Mouse (Mus musculus) heart, embryonic 13.5 days (tissue): ENCODE results near the gene Mrpl43. TPM values are rescaled to one million over a fixed set of nuclear protein-coding genes. Genes with fewer than 3 reads are reported as not detected.

ENCODE experiments used
- ATAC-seq: fragments of 200-750 bp; cut with Nextera tagmentation; 2 replicates; pipeline ENCODE4 v1.8.0; 2017; ENCODE audit warnings: moderate TSS enrichment; ENCODE audit not compliant: insufficient number of reproducible peaks, low FRiP score, low TSS enrichment; ENCODE audit errors: extremely low read depth
- H3K27ac ChIP-seq: fragments of 300-500 bp; sonication (generic); replicated peaks from 2 replicates; pipeline ENCODE4 v1.5.1; 2015; ENCODE audit warnings: moderate library complexity, mild to moderate bottlenecking, inconsistent platforms
- H3K27me3 ChIP-seq: fragments of 300-500 bp; sonication (generic); replicated peaks from 2 replicates; pipeline ENCODE4 v1.6.1; 2015; ENCODE audit warnings: mild to moderate bottlenecking, inconsistent platforms
- H3K36me3 ChIP-seq: fragments of 300-500 bp; sonication (generic); 2 replicates; pipeline ENCODE4 v1.6.1; 2015; ENCODE audit warnings: mild to moderate bottlenecking, inconsistent platforms
- H3K4me1 ChIP-seq: fragments of 300-500 bp; sonication (generic); 2 replicates; pipeline ENCODE4 v1.6.1; 2015; ENCODE audit warnings: inconsistent platforms
- H3K4me2 ChIP-seq: fragments of 300-500 bp; sonication (generic); 2 replicates; pipeline ENCODE4 v1.6.1; 2015; ENCODE audit warnings: inconsistent platforms, mild to moderate bottlenecking, moderate library complexity
- H3K4me3 ChIP-seq: fragments of 300-500 bp; sonication (generic); 2 replicates; pipeline ENCODE4 v1.5.1; 2015; ENCODE audit warnings: moderate library complexity, mild to moderate bottlenecking, inconsistent platforms
- H3K9ac ChIP-seq: fragments of 300-500 bp; sonication (generic); 2 replicates; pipeline ENCODE4 v1.6.1; 2015; ENCODE audit warnings: inconsistent platforms, mild to moderate bottlenecking, moderate library complexity
- H3K9me3 ChIP-seq: fragments of 300-500 bp; sonication (generic); 2 replicates; pipeline ENCODE4 v1.6.1; 2016; ENCODE audit warnings: inconsistent platforms
- WGBS: fragments of 180-500 bp; shearing (Covaris S2); methylation state at CpG from one replicate; pipeline ENCODE4 v1.1.7; 2015; ENCODE audit warnings: mixed read lengths; 5-methylcytosine and 5-hydroxymethylcytosine counted together
- polyA plus RNA-seq: library from polyadenylated mRNA; unstranded; fragments of >200 nt; fragmentation: Nextera tagmentation; extraction: Ambion mirVana; gene quantifications from 2 replicates; pipeline ENCODE4 v1.2.1, GENCODE M21; 2015

Gene Mrpl43
- polyA plus RNA-seq, 1 experiment from 2014 or later: 55.9 TPM

- Histone ChIP-seq H3K9me3 (no peaks in the 10 kb centered on the region), H3K27me3 (no peaks in the 10 kb centered on the region), H3K27ac (no peak overlapping the region), H3K9ac (no peak overlapping the region), H3K4me3 (no peak overlapping the region), H3K36me3 (peaks cover 59% of the 10 kb centered on the region), H3K4me2 (no peak overlapping the region), H3K4me1 (peaks cover 35% of the 10 kb centered on the region)
- 87% methylated on average over 6 of the region's 6 CpGs for WGBS
- ATAC-seq: no peak
Observed at GRCm38 (mm10) chr19:45027848-45028247, 21.6 kb upstream of the Mrpl43 start.

GRCm38 (mm10) chr19:45026958-45027670 is 20.9 kb upstream of the Mrpl43 start:
- H3K4me3 ChIP-seq: no peak overlapping the region
- WGBS: 71% methylated on average over 6 of the region's 6 CpGs
- H3K9ac ChIP-seq: no peak overlapping the region
- peaks cover 66% of the 10 kb centered on the region for H3K36me3 ChIP-seq
- H3K9me3 ChIP-seq: no peaks in the 10 kb centered on the region
- peaks cover 31% of the 10 kb centered on the region for H3K4me1 ChIP-seq
- H3K27ac ChIP-seq: no peak overlapping the region
- H3K27me3 ChIP-seq: no peaks in the 10 kb centered on the region
- no peak overlapping the region for H3K4me2 ChIP-seq
- ATAC-seq: no peak

GRCm38 (mm10) chr19:45025937-45026568 is 19.8 kb upstream of the Mrpl43 start:
- no peak overlapping the region for H3K27ac ChIP-seq
- peaks cover 32% of the 10 kb centered on the region for H3K4me1 ChIP-seq
- no peak for ATAC-seq
- no peak overlapping the region for H3K4me3 ChIP-seq
- H3K9ac ChIP-seq: no peak overlapping the region
- H3K9me3 ChIP-seq: no peaks in the 10 kb centered on the region
- no peaks in the 10 kb centered on the region for H3K27me3 ChIP-seq
- no peak overlapping the region for H3K4me2 ChIP-seq
- peaks cover 76% of the 10 kb centered on the region for H3K36me3 ChIP-seq
- 90% methylated on average over 37 of the region's 37 CpGs for WGBS

- peaks cover 33% of the 10 kb centered on the region for H3K4me1 ChIP-seq
- 88% methylated on average over 20 of the region's 20 CpGs for WGBS
- no peak for ATAC-seq
- no peak overlapping the region for H3K4me3 ChIP-seq
- H3K4me2 ChIP-seq: no peak overlapping the region
- no peaks in the 10 kb centered on the region for H3K9me3 ChIP-seq
- peaks cover 85% of the 10 kb centered on the region for H3K36me3 ChIP-seq
- no peak overlapping the region for H3K9ac ChIP-seq
- H3K27ac ChIP-seq: no peak overlapping the region
- H3K27me3 ChIP-seq: no peaks in the 10 kb centered on the region
Observed at GRCm38 (mm10) chr19:45024775-45025174, 18.5 kb upstream of the Mrpl43 start.

- Histone ChIP-seq H3K4me2 (no peak overlapping the region), H3K27ac (no peak overlapping the region), H3K9ac (no peak overlapping the region), H3K4me3 (no peak overlapping the region), H3K27me3 (no peaks in the 10 kb centered on the region), H3K36me3 (peaks cover 87% of the 10 kb centered on the region), H3K4me1 (peaks cover 41% of the 10 kb centered on the region), H3K9me3 (no peaks in the 10 kb centered on the region)
- ATAC-seq: no peak
- WGBS: 76% methylated on average over 11 of the region's 11 CpGs
Observed at GRCm38 (mm10) chr19:45023993-45024392, 17.8 kb upstream of the Mrpl43 start.

- no peak for ATAC-seq
- H3K4me2 ChIP-seq: peak overlapping the region; percentile 98; the same call in 1 of the 2 replicates
- no peaks in the 10 kb centered on the region for H3K9me3 ChIP-seq
- H3K4me1 ChIP-seq: peaks cover 47% of the 10 kb centered on the region
- no peak overlapping the region for H3K27ac ChIP-seq
- H3K27me3 ChIP-seq: no peaks in the 10 kb centered on the region
- peak overlapping the region; percentile 72 for H3K9ac ChIP-seq
- WGBS: 77% methylated on average over 15 of the region's 15 CpGs
- H3K4me3 ChIP-seq: no peak overlapping the region
- peaks cover 62% of the 10 kb centered on the region for H3K36me3 ChIP-seq
Observed at GRCm38 (mm10) chr19:45021362-45021761, 15.1 kb upstream of the Mrpl43 start.

- no peaks in the 10 kb centered on the region for H3K9me3 ChIP-seq
- H3K27ac ChIP-seq: no peak overlapping the region
- peaks cover 51% of the 10 kb centered on the region for H3K4me1 ChIP-seq
- WGBS: 54% methylated on average over 6 of the region's 6 CpGs
- peaks cover 52% of the 10 kb centered on the region for H3K36me3 ChIP-seq
- no peaks in the 10 kb centered on the region for H3K27me3 ChIP-seq
- peak overlapping the region; percentile 72 for H3K9ac ChIP-seq
- no peak for ATAC-seq
- H3K4me3 ChIP-seq: peak overlapping the region; percentile 2; the same call in 1 of the 2 replicates
- peak overlapping the region; percentile 98 for H3K4me2 ChIP-seq
Observed at GRCm38 (mm10) chr19:45020348-45020747, 14.1 kb upstream of the Mrpl43 start.

- Histone ChIP-seq H3K27me3 (no peaks in the 10 kb centered on the region), H3K27ac (peak overlapping the region; percentile 100), H3K4me1 (peaks cover 65% of the 10 kb centered on the region), H3K4me3 (peak overlapping the region; percentile 85), H3K9me3 (no peaks in the 10 kb centered on the region), H3K9ac (peak overlapping the region; percentile 98), H3K36me3 (peaks cover 33% of the 10 kb centered on the region), H3K4me2 (peak overlapping the region; percentile 98)
- WGBS: 1% methylated on average over 11 of the region's 13 CpGs
- no peak for ATAC-seq
Observed at GRCm38 (mm10) chr19:45018351-45018831, 12.1 kb upstream of the Mrpl43 start.

- Histone ChIP-seq H3K27ac (peak overlapping the region; percentile 100), H3K4me1 (peaks cover 70% of the 10 kb centered on the region), H3K4me2 (peak overlapping the region; percentile 98), H3K9me3 (no peaks in the 10 kb centered on the region), H3K9ac (peak overlapping the region; percentile 98), H3K36me3 (peaks cover 29% of the 10 kb centered on the region), H3K27me3 (no peaks in the 10 kb centered on the region), H3K4me3 (peak overlapping the region; percentile 85)
- WGBS: under 1% methylated on average over 37 of the region's 48 CpGs
- peak; percentile 71 for ATAC-seq
Observed at GRCm38 (mm10) chr19:45017909-45018308, 11.7 kb upstream of the Mrpl43 start.

- peak; percentile 26; the same call in 1 of the 2 replicates for ATAC-seq
- WGBS: 0% methylated on average over 21 of the region's 27 CpGs
- Histone ChIP-seq H3K27me3 (no peaks in the 10 kb centered on the region), H3K36me3 (peaks cover 26% of the 10 kb centered on the region), H3K27ac (peak overlapping the region; percentile 100), H3K9me3 (no peaks in the 10 kb centered on the region), H3K4me2 (peak overlapping the region; percentile 98), H3K4me3 (peak overlapping the region; percentile 85), H3K9ac (peak overlapping the region; percentile 98), H3K4me1 (peaks cover 69% of the 10 kb centered on the region)
Observed at GRCm38 (mm10) chr19:45017216-45017771, 11.1 kb upstream of the Mrpl43 start.
